Mouse (Mus musculus): ENCODE measurements around the gene Ppm1b. TPM values are rescaled to one million over a fixed set of nuclear protein-coding genes. Genes with fewer than 3 reads are reported as not detected.

The Ppm1b gene
- total RNA-seq, 2 experiments from 2014 or later = 148 to 163 TPM

DNA sequence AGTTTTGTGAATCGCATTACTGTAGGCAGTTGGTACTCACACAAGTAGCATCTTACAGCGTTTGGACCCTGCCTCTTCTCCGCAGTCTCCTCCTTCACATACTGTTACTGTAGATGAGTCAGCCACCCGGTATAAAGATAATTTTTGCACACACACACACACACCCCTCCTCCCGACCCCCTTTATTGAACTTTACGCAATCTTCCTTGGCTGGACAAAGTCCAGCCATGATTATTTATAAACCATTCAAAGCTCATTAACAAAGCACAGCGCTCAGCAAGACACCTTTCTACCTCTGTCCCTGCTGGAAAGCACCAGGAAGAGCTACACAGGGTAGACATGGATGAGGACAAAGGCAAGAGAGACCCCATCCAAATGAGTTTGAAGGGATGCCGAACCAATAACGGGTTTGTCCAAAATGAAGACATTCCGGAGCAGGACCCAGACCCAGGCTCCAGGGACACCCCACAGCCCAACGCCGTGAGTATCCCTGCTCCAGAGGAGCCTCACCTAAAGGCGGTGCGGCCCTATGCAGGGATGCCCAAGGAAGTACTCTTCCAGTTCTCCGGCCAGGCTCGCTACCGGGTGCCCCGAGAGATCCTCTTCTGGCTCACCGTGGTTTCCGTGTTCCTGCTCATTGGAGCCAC, 71.7 kb downstream of the Ppm1b start, which contains the start of gene Slc3a1:
Gene Slc3a1 (plus strand): TSS at position 284 of the 647 bp plus-strand sequence.
- Histone ChIP-seq H3K27ac (no peak within 1 kb of the TSS), H3K4me3 (no peak within 1 kb of the TSS)
- no peak for DNase-seq (ENCODE audit: extremely low spot score in 1 of 2, low spot score in 2 of 2)
- intact Hi-C loops (cut with DNase I) = no loop called here
- TF ChIP-seq CTCF (IDR thresholded peaks at IDR 0.05) = no peak

GRCm38 (mm10) chr17:85028797-85029196, 72.3 kb downstream of the Ppm1b start:
- intact Hi-C loops (cut with DNase I) = no loop called here
- Histone ChIP-seq H3K27ac (no peak overlapping the region), H3K4me3 (no peak overlapping the region)
- no peak for DNase-seq (ENCODE audit: extremely low spot score in 1 of 2, low spot score in 2 of 2)
- TF ChIP-seq CTCF (IDR thresholded peaks at IDR 0.05) = no peak

DNA sequence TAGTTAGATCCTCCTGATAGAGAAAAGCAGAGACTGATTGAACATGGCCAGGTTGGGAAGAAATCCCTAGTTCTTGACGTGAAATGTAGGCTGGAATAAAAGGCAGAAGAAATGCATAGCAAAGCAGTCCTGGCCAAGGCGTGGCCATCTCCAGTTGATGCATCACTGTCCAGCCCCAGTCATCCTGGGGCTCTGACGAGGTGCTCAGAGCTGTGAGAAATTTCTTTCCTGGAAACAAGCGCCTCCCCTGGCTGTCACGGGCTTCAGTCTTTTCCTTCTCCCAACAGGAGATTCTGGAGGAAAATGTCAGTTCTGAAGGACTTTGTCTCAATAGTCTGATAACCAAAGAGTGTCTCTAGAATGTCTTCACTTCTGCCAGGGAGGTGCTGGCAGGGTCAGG, 74.1 kb downstream of the Ppm1b start:
- H3K27ac ChIP-seq = no peak overlapping the region
- intact Hi-C loops (cut with DNase I) = no loop called here
- no peak overlapping the region for H3K4me3 ChIP-seq
- no peak for TF ChIP-seq CTCF (IDR thresholded peaks at IDR 0.05)
- no peak for DNase-seq (ENCODE audit: extremely low spot score in 1 of 2, low spot score in 2 of 2)

- Histone ChIP-seq H3K27ac (no peak overlapping the region), H3K4me3 (no peak overlapping the region)
- intact Hi-C loops (cut with DNase I) = no loop called here
- no peak for TF ChIP-seq CTCF (IDR thresholded peaks at IDR 0.05)
- no peak for DNase-seq (ENCODE audit: extremely low spot score in 1 of 2, low spot score in 2 of 2)
These were observed 76.5 kb downstream of the Ppm1b start for GRCm38 (mm10) chr17:85033087-85033486.

DNA sequence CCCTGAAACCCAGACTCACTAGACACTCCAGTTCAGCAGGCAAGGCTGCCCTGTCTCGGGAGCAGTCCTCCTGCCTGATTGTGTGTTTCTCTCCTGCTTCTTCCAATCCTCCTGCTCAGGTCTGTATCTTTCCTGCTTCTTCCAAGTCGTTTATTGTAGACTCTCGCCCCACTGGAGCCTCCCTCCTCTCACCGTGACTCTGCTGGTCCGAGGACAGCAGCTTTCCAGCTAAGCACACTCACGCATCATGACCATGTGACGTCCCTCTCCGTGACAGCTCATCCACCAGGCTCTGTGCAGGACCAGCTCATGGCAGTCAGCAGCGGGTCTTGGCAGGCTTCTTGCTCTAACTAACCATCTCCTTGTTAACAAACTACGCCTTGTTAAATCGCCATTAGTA, 77.5 kb downstream of the Ppm1b start:
- peak overlapping the region; percentile 36; the same call in 1 of the 2 replicates for H3K27ac ChIP-seq
- intact Hi-C loops (cut with DNase I) = no loop called here

GRCm38 (mm10) chr17:85037855-85038254, 81.3 kb downstream of the Ppm1b start:
- no peak overlapping the region for H3K4me3 ChIP-seq
- intact Hi-C loops (cut with DNase I) = no loop called here
- DNase-seq (ENCODE audit: extremely low spot score in 1 of 2, low spot score in 2 of 2) = no peak
- no peak overlapping the region for H3K27ac ChIP-seq
- no peak for TF ChIP-seq CTCF (IDR thresholded peaks at IDR 0.05)

More for the DNA sequence above, 77.5 kb downstream of the Ppm1b start:
- peak in 1 of 2 experiments; percentile 43 for DNase-seq (ENCODE audit: extremely low spot score in 1 of 2, low spot score in 2 of 2)
- no peak for TF ChIP-seq CTCF (IDR thresholded peaks at IDR 0.05)
- H3K4me3 ChIP-seq = peak overlapping the region; percentile 39

DNA sequence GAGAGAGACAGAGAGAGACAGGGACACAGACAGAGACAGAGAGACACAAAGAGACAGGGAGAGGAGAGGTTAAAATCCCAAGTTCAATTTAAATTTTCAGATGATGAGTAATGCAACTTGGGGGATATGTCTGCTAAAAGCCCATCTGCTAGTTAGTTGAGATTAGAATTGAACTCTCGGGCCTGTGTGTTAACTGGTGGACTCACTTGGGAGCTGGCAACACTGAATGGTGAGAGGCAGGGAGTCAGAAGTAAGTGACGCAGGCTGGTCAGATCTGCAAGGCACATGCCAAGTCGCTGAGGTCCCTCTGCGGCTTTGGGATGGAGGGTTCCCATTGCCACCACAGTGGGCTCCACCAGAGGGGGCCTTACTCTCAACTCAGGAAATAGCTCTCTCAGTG, 81.8 kb downstream of the Ppm1b start:
- H3K4me3 ChIP-seq = no peak overlapping the region
- no peak overlapping the region for H3K27ac ChIP-seq
- TF ChIP-seq CTCF (IDR thresholded peaks at IDR 0.05) = no peak
- intact Hi-C loops (cut with DNase I) = no loop called here
- no peak for DNase-seq (ENCODE audit: extremely low spot score in 1 of 2, low spot score in 2 of 2)

DNA sequence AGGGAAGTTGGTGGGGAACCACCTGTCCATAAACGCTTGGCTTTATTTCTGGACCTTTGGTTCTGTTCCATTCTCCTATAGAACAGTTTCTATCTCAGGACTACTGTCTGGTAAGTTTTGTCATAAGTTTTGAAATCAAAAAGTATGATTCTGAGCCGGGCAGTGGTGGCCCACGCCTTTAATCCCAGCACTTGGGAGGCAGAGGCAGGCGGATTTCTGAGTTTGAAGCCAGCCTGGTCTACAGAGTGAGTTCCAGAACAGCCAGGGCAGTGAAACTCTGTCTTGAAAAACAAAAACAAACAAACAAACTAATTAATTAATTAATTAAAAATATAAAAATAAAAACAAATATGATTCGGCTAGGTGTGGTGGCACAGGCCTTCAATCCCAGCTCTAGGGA, 82.2 kb downstream of the Ppm1b start:
- Histone ChIP-seq H3K27ac (no peak overlapping the region), H3K4me3 (no peak overlapping the region)
- intact Hi-C loops (cut with DNase I) = no loop called here
- no peak for TF ChIP-seq CTCF (IDR thresholded peaks at IDR 0.05)
- DNase-seq (ENCODE audit: extremely low spot score in 1 of 2, low spot score in 2 of 2) = no peak

- no peak for TF ChIP-seq CTCF (IDR thresholded peaks at IDR 0.05)
- no peak for DNase-seq (ENCODE audit: extremely low spot score in 1 of 2, low spot score in 2 of 2)
- H3K4me3 ChIP-seq = no peak overlapping the region
- intact Hi-C loops (cut with DNase I) = no loop called here
- no peak overlapping the region for H3K27ac ChIP-seq
These were observed 84.4 kb downstream of the Ppm1b start for GRCm38 (mm10) chr17:85040913-85041312.

- intact Hi-C loops (cut with DNase I) = no loop called here
- no peak overlapping the region for H3K4me3 ChIP-seq
- DNase-seq (ENCODE audit: extremely low spot score in 1 of 2, low spot score in 2 of 2) = no peak
These were observed 85.9 kb downstream of the Ppm1b start for GRCm38 (mm10) chr17:85042419-85042818.

DNA sequence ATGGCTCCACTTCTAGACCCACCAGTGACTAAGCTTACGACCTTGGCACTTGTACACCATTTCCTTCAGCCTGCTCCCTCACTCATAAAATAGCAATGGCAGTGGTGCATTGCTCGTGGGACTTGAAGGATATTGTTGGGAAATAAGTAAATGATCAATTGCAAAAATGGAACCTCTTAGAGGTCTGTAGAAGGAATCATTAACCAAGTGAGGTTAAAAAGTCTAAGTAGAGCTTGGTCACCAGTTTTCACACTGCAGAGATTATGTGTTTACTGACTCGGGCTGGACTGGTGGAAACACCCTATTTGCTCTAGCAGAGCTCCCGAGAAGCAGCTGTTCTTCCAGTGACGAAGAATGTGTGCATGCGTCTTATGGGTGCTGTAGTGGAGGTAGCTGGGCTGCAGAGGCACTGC, 86.9 kb downstream of the Ppm1b start:
- TF ChIP-seq CTCF (IDR thresholded peaks at IDR 0.05) = no peak
- no peak overlapping the region for H3K4me3 ChIP-seq
- intact Hi-C loops (cut with DNase I) = no loop called here
- H3K27ac ChIP-seq = no peak overlapping the region
- no peak for DNase-seq (ENCODE audit: extremely low spot score in 1 of 2, low spot score in 2 of 2)

More at GRCm38 (mm10) chr17:85042419-85042818, 85.9 kb downstream of the Ppm1b start:
- no peak for TF ChIP-seq CTCF (IDR thresholded peaks at IDR 0.05)
- H3K27ac ChIP-seq = no peak overlapping the region

DNA sequence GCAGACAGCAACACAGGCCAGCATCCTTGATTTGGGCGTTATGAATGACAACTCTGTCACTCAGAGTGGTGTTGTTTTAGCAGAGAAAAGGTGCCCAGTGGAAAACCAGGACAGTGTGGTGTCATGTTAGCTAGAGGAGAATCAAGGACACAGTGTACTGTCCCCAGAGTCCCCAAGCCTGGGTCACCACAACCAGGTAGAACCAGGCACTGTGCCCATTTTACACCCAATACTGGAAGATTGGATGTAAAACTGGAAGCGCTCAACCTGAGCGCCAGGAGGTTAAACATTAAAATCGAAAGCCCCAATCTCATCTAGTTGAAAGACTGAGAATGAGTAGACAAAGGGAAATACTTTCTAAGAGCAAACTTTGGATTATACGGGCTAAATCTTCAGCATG, 87.9 kb downstream of the Ppm1b start:
- intact Hi-C loops (cut with DNase I) = no loop called here
- Histone ChIP-seq H3K4me3 (no peak overlapping the region), H3K27ac (no peak overlapping the region)
- DNase-seq (ENCODE audit: extremely low spot score in 1 of 2, low spot score in 2 of 2) = no peak
- no peak for TF ChIP-seq CTCF (IDR thresholded peaks at IDR 0.05)

- TF ChIP-seq CTCF (IDR thresholded peaks at IDR 0.05) = peak; percentile 19; the same call in 1 of the 2 replicates
- no peak overlapping the region for H3K4me3 ChIP-seq
- no peak for DNase-seq (ENCODE audit: extremely low spot score in 1 of 2, low spot score in 2 of 2)
- intact Hi-C loops (cut with DNase I) = no loop called here
- no peak overlapping the region for H3K27ac ChIP-seq
These were observed 88.6 kb downstream of the Ppm1b start for GRCm38 (mm10) chr17:85045160-85045559.
